Mouse (Mus musculus): ENCODE results near the gene Gfra1. TPM values are rescaled to one million over a fixed set of nuclear protein-coding genes. Genes with fewer than 3 reads are reported as not detected.

Gfra1 gene
- total RNA-seq (2015), result 0.20 TPM in 1 of 2 replicates, not detected in the other
- total RNA-seq (2017), result 0.03 and 0.08 TPM in 2 replicates

DNA sequence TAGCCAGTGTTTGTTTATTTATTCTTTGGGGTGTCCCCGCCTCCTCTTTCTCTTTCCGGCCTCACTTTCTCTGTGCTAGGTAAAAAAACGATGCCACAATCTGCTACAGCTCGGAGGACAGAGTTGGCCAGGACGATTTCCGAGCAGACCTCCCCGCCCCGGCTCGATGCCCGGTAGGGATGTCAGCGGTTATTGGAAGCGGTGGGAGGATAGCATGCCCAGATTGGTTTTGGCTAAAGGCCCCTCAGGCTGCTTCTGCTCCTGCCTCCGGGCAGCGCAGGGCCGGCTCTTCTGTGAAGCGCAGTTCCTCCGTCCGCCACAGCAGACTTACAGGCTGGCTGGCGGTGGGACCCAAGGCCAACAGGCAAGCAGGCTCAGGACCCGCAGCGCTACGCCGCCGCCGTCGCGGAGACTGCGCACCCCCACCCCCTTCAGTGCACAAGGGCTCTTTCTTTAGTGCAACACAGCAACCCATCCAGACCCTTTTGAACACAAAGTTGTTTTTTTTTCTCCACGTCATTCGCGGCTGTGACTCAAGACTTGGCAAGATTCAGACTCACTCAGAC, at the start of gene Gfra1:
TSS of gene Gfra1 (minus strand) at position 414 of the 566 bp plus-strand sequence.
- peak; percentile 50; the same call in 1 of the 2 replicates for ATAC-seq (replicated peaks; ENCODE audit: poor library complexity)

DNA sequence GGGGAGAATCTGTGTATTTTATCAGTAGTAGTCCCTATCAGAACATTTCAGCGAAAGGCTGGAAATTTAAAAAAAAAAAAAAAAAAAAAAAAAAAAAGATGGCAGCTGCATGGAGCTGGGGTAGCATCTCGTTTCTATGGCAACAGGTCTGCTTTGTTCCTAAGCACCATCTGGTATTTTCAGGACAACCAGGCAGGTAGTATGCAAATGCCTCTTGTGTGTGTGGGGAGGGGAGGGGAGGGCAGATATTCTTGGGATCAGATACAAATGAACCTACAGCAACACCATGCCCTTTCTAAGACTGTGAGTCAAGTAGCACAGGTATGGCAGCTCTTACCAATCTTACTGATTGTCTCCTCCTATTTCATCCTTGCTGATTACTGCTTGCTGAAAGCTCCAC, 44.3 kb upstream of the Gfra1 start:
- ATAC-seq (replicated peaks; ENCODE audit: poor library complexity), result no peak

DNA sequence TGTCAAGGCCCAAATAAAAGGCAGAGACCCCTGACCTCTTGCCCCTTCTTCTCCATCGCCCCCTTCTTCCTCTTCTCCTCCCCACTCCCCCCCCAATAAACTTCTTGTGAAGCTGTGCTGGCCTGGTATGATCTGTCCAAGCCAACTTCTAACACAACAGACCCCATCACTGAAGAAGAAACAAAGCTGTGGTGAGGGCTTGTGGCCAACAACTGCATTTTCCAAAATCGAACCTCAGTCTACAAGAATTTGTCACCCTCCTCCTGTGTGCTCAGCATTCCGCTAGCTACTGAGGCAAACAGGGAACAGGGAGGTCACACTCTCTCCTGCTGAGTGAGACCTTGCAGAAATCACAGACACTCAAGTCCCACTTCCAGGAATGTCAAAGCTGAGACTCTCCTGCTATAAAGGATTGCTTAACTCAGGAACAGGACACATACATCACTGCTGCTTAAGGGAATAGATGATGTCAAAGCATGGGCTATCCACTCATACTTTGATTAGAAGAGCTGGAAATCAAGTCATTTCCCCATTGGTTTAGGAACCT, 43.8 kb upstream of the Gfra1 start:
- no peak for ATAC-seq (replicated peaks; ENCODE audit: poor library complexity)

DNA sequence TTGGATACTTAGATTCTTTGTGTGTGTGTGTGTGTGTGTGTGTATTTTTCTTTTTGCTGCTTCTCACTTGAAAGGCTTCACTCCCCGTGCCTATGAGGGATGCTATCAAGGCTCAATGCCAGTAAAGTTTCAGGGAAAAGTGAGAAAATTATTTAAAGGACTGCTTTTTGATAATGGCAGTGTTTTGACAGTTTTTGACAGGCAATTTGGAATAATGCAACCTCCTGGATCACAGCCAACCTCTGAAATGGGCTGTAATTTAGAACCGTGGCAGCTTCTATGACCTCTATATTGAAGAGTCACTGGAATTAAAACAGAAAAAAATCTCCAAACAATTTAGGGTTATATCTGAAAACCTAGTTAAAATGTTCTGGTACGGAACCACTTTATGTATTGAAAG, 41.4 kb upstream of the Gfra1 start:
- ATAC-seq (replicated peaks; ENCODE audit: poor library complexity), result no peak

DNA sequence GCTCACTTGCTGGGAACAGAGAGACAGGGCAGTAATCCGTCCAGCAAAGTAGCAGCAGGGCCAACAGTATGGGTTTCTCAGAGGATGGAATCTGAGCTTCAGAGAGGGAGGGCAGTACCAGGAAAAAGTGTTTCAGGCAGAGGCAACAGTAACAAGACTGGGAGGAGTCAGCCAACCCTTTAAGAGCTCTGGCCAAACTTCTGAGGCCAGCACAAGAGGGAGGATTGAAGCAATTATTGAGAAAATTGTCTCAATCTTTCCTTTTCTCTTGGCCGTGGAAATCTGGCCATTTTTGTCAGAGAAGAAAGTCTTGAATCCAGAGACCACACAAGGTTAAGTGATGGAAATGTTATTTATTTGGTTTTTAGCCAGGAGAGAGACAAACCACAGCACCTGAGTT, 31.0 kb upstream of the Gfra1 start:
- no peak for ATAC-seq (replicated peaks; ENCODE audit: poor library complexity)

DNA sequence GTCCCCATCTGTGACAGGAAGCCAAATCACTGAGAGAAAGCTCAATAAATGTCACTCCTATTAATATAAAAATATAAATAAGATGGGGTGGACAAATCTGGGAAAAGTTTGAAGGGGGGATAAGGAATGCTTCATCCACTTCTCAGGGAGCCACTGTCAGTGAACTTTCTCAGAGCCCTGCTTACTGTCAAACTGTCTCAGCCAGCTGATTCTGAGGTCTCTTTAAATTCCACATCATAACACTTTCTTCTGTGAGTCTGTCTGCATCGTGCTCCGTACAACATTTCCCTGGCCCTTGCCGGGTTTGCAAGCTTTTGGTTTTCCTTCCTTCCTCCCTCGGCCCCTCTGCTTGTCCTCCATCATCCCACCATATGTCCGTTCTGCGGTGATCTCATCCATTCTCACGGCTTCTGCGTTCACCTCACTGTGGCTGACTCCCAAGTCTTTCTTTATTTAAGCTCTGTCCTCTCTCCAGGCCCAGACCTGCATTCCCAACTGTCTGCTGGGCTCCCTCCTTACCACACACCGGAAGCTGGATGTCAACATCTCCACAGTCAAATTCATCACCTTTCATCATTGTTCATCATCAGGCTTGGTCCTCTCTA, 26.8 kb upstream of the Gfra1 start:
- ATAC-seq (replicated peaks; ENCODE audit: poor library complexity), result no peak

DNA sequence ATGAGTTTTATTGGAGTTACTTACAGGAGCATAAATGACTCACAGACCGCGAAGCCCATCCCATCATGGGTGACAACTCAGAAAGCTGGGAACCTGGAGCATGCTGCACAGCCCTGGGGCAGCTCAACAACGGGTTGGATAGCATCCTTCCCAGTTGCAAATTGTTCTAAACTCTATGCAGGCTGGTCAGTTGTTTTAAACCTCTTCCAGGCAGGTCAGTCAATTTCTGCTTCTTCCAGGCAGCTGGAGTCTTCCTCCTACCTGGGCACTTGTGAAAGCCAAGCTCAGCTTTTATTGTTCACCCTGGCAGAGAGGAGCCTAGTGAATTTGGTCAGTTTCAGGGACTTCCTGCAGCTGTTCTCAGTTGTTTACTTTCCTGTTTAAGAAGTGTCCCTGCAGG, 18.5 kb upstream of the Gfra1 start:
- no peak for ATAC-seq (replicated peaks; ENCODE audit: poor library complexity)

DNA sequence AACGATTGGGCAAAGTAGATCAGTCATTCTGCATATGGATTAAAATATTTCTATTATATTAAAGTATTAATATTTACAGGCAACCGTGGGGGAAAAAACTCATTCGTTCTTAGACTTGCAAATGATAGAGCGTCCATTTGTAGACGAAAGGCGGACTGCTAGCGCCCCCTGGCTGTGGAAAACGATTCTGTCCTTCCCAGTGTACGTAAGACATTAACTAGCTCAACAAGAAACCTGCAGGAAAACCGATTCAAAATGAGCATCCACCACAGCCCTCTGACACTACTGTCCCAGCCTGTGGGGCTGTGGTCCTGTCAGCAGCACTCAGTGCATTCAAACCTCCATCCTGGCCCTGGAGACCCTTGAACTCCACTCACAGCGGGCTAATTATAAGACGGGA, 13.7 kb upstream of the Gfra1 start:
- ATAC-seq (replicated peaks; ENCODE audit: poor library complexity), result peak; percentile 90

DNA sequence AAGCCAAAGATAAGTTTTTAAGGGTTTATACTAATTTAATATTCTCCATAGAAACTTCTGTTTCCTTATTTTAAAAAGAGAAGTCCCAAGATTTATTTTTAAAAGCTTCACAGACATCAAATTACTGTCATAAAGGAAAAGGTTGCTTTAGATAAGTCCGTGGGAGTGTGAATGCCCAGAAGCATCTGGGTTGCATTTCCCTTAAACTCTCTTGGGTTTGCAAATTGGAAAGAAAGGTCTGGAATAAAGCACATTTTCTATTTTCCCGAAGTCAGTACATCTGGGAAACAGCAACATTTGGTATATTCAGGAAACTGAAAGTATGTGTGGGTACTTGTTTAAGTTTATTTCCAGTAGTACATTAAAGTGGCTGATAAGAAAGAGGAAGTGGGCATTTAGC, 12.6 kb upstream of the Gfra1 start:
- ATAC-seq (replicated peaks; ENCODE audit: poor library complexity), result peak; percentile 39

DNA sequence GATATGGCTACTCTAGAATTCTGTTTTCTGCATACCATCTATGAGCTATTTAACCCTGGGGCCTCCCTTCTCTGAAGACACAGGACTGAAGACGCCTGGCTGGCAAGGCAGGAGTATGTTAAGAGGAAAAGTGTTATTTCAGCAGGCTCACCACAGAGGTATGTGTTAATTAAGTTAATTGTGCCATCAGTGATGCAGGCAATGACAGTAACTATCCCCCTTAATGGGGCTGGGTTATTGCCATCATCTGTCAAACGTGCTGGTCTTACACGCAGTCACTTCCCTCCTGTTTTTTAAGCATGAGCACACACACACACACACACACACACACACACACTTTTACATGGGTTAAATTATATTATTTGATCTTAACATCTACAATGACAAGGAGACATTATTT, 8.0 kb upstream of the Gfra1 start:
- ATAC-seq (replicated peaks; ENCODE audit: poor library complexity), result no peak

DNA sequence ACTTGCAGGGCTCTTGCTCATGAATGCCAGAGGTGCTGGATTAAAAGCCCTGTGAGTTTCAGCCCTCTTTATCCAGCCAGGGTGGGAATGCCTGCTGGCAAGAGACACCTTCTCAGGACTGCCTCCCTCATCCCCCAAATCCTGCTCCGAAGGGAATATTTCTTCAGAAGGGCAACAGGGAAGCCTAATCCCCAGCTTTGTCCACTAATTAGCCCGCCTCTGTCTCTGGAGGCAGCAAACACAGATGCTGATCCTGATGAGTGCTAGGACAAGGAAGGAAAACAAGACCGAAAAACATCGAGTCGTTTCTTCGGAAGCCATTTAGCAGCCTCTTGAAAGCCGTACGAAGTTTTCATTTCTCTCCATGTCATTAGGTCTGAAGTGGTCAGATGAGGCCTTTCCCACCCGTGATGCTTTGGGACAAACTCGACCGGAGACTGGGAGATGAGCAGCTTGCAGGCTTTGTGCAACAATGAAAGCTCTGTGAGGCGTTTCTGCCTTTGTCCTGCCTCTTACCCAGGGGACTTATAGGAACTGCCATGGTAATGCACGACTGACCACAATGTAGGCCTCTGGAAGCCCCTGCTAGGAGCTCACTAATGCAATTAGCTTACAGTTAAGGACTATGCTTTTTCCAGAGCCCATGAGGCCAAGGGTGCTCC, 4.8 kb upstream of the Gfra1 start:
- ATAC-seq (replicated peaks; ENCODE audit: poor library complexity), result no peak

DNA sequence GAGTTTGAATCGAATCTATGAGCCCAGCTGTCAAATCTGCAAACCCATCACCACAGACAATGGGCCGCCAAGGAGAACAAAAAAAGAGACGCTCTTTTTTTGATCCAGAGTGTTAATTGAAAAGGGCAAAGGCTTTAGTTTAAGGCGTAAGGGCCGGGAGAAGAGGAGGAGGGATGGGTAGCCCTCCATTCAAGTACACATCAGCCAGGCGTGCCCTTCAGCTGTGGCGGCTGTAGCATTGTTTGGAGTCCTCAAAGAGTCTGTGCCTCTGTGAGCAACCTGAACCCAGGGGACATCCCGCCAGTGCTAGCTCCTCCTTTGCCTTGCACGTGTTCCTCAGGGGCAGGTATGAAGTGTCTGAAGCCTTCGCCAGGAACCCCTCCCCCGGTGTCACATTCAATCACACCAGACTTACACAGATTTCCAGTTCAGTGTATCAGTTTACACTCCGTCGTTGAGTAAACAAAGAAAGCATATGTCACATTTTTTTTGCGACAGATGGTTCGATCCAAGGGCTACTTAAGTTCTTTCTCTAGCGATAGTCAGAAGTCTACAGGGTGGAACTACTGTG, 867 bp upstream of the Gfra1 start:
- no peak for ATAC-seq (replicated peaks; ENCODE audit: poor library complexity)

DNA sequence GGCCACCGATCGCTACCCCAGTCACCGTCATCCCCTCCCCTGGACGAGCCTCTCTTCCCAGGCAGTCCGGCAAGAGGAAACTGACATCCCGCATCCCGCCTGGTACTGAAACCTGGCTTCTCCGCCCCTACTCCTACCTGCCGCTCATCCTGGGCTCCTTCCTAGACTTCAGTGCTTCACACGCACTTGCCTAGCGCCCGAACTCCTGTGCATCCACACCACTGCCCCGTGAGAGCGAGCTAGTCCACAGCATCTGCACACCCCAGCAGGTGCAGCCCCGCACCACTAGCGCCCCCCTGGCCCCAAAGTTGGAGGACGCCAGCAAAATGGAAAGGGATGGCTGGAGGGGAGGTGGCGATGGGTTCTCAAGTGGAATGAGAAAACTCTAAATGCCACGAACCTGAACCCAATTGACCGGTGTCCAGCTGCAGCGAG, 631 bp downstream of the Gfra1 start:
- ATAC-seq (replicated peaks; ENCODE audit: poor library complexity), result no peak

DNA sequence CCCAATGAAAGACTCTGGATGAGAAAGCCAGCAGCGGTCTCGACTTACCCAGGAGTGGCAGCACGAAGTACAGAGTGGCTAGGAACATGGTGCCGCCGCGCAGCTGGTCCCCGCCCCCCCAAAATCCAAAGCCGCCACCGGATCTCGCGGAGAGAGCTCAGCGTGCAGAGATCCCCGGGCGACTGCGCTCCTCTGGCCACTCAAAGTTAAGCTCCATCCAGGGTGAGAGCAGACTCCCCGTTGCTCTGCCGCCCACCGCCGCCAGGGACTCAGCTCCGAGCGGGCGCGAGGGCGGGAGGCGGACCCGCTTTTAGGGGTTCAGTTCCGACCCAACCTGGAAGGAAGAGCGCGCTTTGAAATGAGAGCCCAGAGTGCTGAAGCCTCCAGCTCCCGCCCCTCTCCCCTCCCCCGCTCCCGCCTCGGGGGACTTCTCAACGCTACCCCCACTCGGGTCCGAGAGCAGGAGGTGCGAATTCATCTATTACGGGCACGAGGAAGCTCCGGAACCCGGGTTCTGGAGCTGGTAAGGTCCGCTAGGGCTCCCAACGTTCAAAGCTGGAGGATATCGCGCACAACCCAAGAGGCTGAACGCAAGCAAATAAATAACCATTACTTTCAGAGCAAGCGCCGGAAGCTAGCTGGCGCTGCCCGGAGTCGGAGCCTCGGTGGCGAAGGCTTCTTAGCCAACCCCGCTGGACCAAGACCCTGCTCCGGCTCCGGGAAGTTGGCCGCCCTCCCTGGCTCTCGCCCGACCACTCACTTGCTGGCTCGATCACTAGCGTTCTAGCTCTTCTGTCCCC, 1.2 kb downstream of the Gfra1 start:
- ATAC-seq (replicated peaks; ENCODE audit: poor library complexity), result peak; percentile 44

DNA sequence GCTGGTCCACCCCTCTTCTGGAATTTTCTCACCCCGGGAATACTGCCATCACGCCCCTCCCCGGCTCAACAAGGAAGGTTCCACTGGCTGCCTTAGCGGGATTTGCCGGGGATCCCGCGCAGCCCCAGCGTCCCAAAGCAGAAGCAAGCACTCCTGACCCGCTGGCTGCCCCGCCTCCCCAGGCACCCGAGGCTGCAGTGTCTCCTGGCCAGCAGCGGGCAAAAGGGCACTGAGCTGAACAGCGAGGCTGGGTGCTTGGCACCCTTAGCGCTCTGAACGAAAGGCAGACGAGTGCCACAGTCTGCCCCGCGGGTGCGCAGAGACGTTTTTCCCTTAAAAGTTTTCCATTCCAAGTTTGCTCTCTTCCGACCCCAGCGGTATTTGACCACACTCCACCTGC, 2.1 kb downstream of the Gfra1 start:
- ATAC-seq (replicated peaks; ENCODE audit: poor library complexity), result peak; percentile 57

DNA sequence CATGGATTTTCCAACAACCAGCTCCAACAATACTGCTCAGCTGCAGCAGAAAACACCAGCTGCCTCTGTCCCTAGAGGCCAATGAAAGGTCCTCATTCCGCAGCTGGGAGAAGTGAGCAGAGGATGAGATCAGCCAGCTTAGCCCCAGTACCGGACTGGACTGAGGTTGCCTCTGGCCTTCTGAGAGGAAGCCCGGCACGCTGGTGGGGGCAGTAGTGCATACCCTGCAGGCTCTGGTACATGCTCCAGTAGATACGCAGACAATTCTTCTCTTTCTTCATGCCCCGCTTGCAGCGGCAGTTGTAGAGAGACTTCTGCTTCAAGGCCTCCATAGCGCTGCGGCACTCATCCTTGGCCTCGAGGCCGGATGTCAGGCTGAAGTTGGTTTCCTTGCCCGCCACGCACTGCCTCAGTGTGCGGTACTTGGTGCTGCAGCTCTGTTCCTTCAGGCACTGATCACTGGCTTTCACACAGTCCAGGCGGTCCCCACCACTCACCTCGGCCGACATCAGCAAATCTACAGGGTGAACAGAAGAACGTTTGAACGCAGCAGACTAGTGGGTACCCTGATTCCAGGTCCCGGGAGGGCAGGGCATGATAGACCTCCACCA, 2.7 kb downstream of the Gfra1 start:
- ATAC-seq (replicated peaks; ENCODE audit: poor library complexity), result peak; percentile 20

DNA sequence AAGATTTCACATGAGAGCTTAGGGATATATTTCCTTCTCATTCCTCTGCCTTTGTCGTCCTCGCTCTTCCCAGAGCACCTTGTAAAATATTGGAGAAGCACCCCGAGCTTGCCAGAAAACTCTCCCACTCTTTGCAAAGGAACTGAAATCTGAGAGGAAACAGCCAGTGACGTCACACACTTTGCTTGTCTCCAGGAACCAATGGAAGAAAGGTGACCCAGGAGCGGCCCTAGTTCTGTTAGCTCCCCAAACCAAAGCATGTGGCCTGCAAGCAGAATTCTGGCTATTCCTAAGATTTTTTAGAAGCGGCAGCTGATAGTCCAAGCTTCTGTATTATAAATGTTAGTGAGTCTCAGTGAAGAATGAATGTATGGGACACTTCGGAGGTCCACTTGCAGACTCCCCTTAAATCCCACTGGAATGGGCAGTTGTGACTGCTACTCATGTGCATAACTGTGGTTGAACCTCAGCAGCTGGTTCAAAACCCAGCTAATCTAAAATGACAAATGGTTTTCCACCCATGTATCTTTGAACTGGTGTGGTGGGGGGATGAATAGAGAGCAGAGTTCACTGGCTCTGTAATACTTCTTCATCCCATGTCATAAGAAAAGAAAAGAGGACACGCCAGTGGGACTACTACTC, 3.4 kb downstream of the Gfra1 start:
- no peak for ATAC-seq (replicated peaks; ENCODE audit: poor library complexity)

DNA sequence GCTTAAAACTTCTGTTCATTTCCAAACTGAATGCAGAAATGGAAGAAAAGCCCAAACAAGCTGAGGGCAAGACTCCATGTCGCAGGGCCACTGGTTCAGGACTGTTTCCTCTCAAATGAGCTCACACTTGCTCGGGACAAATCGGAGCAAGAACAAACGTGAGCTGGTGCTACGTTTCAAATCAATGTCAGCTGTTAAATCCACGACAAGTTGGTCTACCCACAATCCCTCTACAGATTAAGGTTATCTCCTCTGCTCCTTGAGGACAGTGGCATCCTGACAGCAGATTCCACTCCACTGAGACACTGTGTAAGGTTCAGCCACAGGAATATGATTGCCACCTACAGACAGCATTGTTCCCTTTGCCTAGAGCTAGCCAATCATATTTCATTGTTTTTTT, 4.4 kb downstream of the Gfra1 start:
- ATAC-seq (replicated peaks; ENCODE audit: poor library complexity), result no peak

DNA sequence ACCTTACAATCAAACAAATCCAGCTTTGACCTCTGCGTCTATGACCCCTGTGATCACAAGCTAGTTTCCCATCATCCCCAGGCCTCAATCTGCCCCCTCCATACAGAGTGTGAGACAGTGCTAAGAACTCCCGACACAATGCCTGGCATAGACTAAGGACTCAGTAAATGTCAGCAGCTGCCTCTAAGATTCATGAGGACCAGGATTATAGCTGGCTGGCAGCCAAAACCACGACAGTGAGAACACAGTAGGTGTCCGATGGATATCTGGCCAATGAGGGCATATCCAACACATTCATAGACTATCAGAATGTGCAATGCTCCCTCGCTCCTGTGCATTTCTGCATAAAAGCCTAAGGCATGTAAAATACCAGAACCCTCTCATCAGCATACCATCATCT, 5.0 kb downstream of the Gfra1 start:
- ATAC-seq (replicated peaks; ENCODE audit: poor library complexity), result no peak

All from megakaryocyte progenitor cell, adult 5-6 weeks (primary cell).